Mouse (Mus musculus) heart, postnatal 0 days (tissue): Measurements from ENCODE around the gene Smim22. TPM values are rescaled to one million over a fixed set of nuclear protein-coding genes. Genes with fewer than 3 reads are reported as not detected.

Experiments used
- ATAC-seq: fragments of 200-750 bp; cut with Nextera tagmentation; 2 replicates; pipeline ENCODE4 v1.8.0; 2017; ENCODE audit warnings: low read depth, moderate number of reproducible peaks, moderate library complexity; ENCODE audit not compliant: insufficient read depth
- DNase-seq: peaks from one replicate; pipeline ENCODE4 v3.0.0-alpha.2; 2016; ENCODE audit warnings: low spot score
- H3K27ac ChIP-seq: fragments of 300-500 bp; sonication (generic); 2 replicates; pipeline ENCODE4 v1.5.1; 2014; ENCODE audit warnings: low read depth, mild to moderate bottlenecking
- H3K27me3 ChIP-seq: fragments of 300-500 bp; sonication (generic); 2 replicates; pipeline ENCODE4 v1.6.1; 2014; ENCODE audit warnings: low read length, mixed read lengths; ENCODE audit not compliant: control insufficient read depth, insufficient read depth
- H3K36me3 ChIP-seq: fragments of 300-500 bp; sonication (generic); replicated peaks from 2 replicates; pipeline ENCODE4 v1.6.1; 2014; ENCODE audit warnings: low read length, mixed read lengths; ENCODE audit not compliant: control insufficient read depth, insufficient read depth
- H3K4me1 ChIP-seq: fragments of 300-500 bp; sonication (generic); 2 replicates; pipeline ENCODE4 v1.6.1; 2014; ENCODE audit warnings: antibody characterized with exemption; ENCODE audit not compliant: control insufficient read depth, insufficient read depth
- H3K4me2 ChIP-seq: fragments of 300-500 bp; sonication (generic); 2 replicates; pipeline ENCODE4 v1.6.1; 2014; ENCODE audit warnings: low read depth, mild to moderate bottlenecking, low read length, moderate library complexity
- H3K4me3 ChIP-seq: fragments of 300-500 bp; sonication (generic); 2 replicates; pipeline ENCODE4 v1.5.1; 2014; ENCODE audit warnings: low read depth, low read length
- H3K9ac ChIP-seq: fragments of 300-500 bp; sonication (generic); replicated peaks from 2 replicates; pipeline ENCODE4 v1.6.1; 2014; ENCODE audit warnings: low read depth, low read length, mixed read lengths
- H3K9me3 ChIP-seq: fragments of 300-500 bp; sonication (generic); replicated peaks from 2 replicates; pipeline ENCODE4 v1.6.1; 2016; ENCODE audit warnings: low read length; ENCODE audit not compliant: control insufficient read depth
- CTCF ChIP-seq: IDR thresholded peaks from 2 replicates; pipeline ENCODE4 v1.5.1; 2016; ENCODE audit warnings: antibody characterized with exemption, control low read depth, low read depth
- EP300 ChIP-seq: IDR thresholded peaks from 2 replicates; pipeline ENCODE4 v1.6.1; 2016; ENCODE audit warnings: antibody characterized with exemption, low read depth
- WGBS: fragments of 180-500 bp; shearing (Covaris S2); extraction: QIAGEN DNeasy Blood & Tissue Kit; methylation state at CpG from one replicate; pipeline ENCODE4 v1.1.7; 2014; 5-methylcytosine and 5-hydroxymethylcytosine counted together
- polyA plus RNA-seq: library from polyadenylated mRNA; unstranded; fragments of >200 nt; fragmentation: Nextera tagmentation; extraction: Ambion mirVana; gene quantifications from 2 replicates; pipeline ENCODE4 v1.2.1, GENCODE M21; 2015
- total RNA-seq: library from RNA; depleted of rRNA; stranded (reverse); fragments of >200 nt; gene quantifications from 2 replicates; pipeline ENCODE4 v1.2.3, GENCODE M21; 2014; ENCODE audit warnings: low replicate concordance

The Smim22 gene
- total and polyA plus RNA-seq, 2 experiments from 2014 or later, result 2.5 TPM; not detected in 1

GRCm38 (mm10) chr16:5024021-5024420, 16.9 kb downstream of the Smim22 start:
- Histone ChIP-seq H3K4me1 (no peaks in the 10 kb centered on the region), H3K4me3 (no peak overlapping the region), H3K36me3 (peaks cover 99% of the 10 kb centered on the region), H3K4me2 (no peak overlapping the region), H3K9ac (no peak overlapping the region), H3K9me3 (no peaks in the 10 kb centered on the region), H3K27ac (no peak overlapping the region), H3K27me3 (no peaks in the 10 kb centered on the region)
- ATAC-seq (no peak), DNase-seq (no peak)
- TF ChIP-seq EP300 (no peak), CTCF (no peak)
- 94% methylated on average over 3 of the region's 3 CpGs for WGBS

- TF ChIP-seq EP300 (no peak), CTCF (no peak)
- no peaks in the 10 kb centered on the region for H3K4me1 ChIP-seq
- 60% methylated on average over 2 of the region's 2 CpGs for WGBS
- H3K4me2 ChIP-seq, result no peak overlapping the region
- peaks cover 100% of the 10 kb centered on the region for H3K36me3 ChIP-seq
- no peaks in the 10 kb centered on the region for H3K9me3 ChIP-seq
- no peaks in the 10 kb centered on the region for H3K27me3 ChIP-seq
- DNase-seq (no peak), ATAC-seq (no peak)
- H3K9ac ChIP-seq, result no peak overlapping the region
- no peak overlapping the region for H3K4me3 ChIP-seq
- H3K27ac ChIP-seq, result no peak overlapping the region
Observed at GRCm38 (mm10) chr16:5029847-5030246, 22.8 kb downstream of the Smim22 start.

- no peak overlapping the region for H3K27ac ChIP-seq
- DNase-seq (no peak), ATAC-seq (no peak)
- H3K36me3 ChIP-seq, result peaks cover 97% of the 10 kb centered on the region
- TF ChIP-seq CTCF, result no peak
- TF ChIP-seq EP300, result no peak
- H3K9me3 ChIP-seq, result no peaks in the 10 kb centered on the region
- no peaks in the 10 kb centered on the region for H3K4me1 ChIP-seq
- no peak overlapping the region for H3K4me2 ChIP-seq
- WGBS, result 97% methylated on average over 3 of the region's 3 CpGs
- H3K4me3 ChIP-seq, result no peak overlapping the region
- H3K27me3 ChIP-seq, result no peaks in the 10 kb centered on the region
- no peak overlapping the region for H3K9ac ChIP-seq
Observed at GRCm38 (mm10) chr16:5035591-5035990, 28.5 kb downstream of the Smim22 start.

GRCm38 (mm10) chr16:5036649-5037234, 29.7 kb downstream of the Smim22 start:
- WGBS, result 81% methylated on average over 5 of the region's 5 CpGs
- H3K4me3 ChIP-seq, result no peak overlapping the region
- DNase-seq (peak; percentile 22), ATAC-seq (no peak)
- TF ChIP-seq EP300, result no peak
- no peak for TF ChIP-seq CTCF
- peaks cover 97% of the 10 kb centered on the region for H3K36me3 ChIP-seq
- no peaks in the 10 kb centered on the region for H3K4me1 ChIP-seq
- H3K27me3 ChIP-seq, result no peaks in the 10 kb centered on the region
- H3K9me3 ChIP-seq, result no peaks in the 10 kb centered on the region
- no peak overlapping the region for H3K4me2 ChIP-seq
- H3K27ac ChIP-seq, result no peak overlapping the region
- no peak overlapping the region for H3K9ac ChIP-seq

- Histone ChIP-seq H3K36me3 (peaks cover 70% of the 10 kb centered on the region), H3K4me3 (no peak overlapping the region), H3K9me3 (no peaks in the 10 kb centered on the region), H3K4me2 (no peak overlapping the region), H3K9ac (no peak overlapping the region), H3K4me1 (peaks cover 11% of the 10 kb centered on the region), H3K27ac (no peak overlapping the region), H3K27me3 (no peaks in the 10 kb centered on the region)
- no peak for ATAC-seq
- TF ChIP-seq CTCF, result no peak
- no peak for TF ChIP-seq EP300
- 96% methylated on average over 3 of the region's 3 CpGs for WGBS
- no peak for DNase-seq
Observed at GRCm38 (mm10) chr16:5045322-5045721, 38.2 kb downstream of the Smim22 start.

GRCm38 (mm10) chr16:5049182-5049773, 42.2 kb downstream of the Smim22 start:
- Histone ChIP-seq H3K9me3 (no peaks in the 10 kb centered on the region), H3K27ac (peak overlapping the region; percentile 88), H3K9ac (peak overlapping the region; percentile 76), H3K36me3 (peaks cover 43% of the 10 kb centered on the region), H3K4me2 (peak overlapping the region; percentile 69), H3K4me3 (peak overlapping the region; percentile 79), H3K27me3 (no peaks in the 10 kb centered on the region), H3K4me1 (peaks cover 19% of the 10 kb centered on the region)
- ATAC-seq (peak; percentile 45), DNase-seq (no peak)
- WGBS, result under 1% methylated on average over 38 of the region's 38 CpGs
- TF ChIP-seq CTCF, result no peak
- no peak for TF ChIP-seq EP300
